Mouse (Mus musculus) CD4-positive, CD25-positive, alpha-beta regulatory T cell, adult 4 months (primary cell): ENCODE data around the gene Gm43518. TPM values are rescaled to one million over a fixed set of nuclear protein-coding genes. Genes with fewer than 3 reads are reported as not detected.

Experiments used
- ATAC-seq: one replicate; pipeline ENCODE4 v1.8.0; 2017
- polyA plus RNA-seq, 2 experiments: library from polyadenylated mRNA; unstranded; fragments of 100-300 nt; shearing (Covaris generic); gene quantifications; one replicate each; pipeline ENCODE4 v1.2.1; 2017

Gene Gm43518
- polyA plus RNA-seq, 2 experiments from 2014 or later = 2.7 to 8.0 TPM

GRCm38 (mm10) chr5:123979221-123979979, 52.2 kb downstream of the Gm43518 start:
- ATAC-seq = no peak

GRCm38 (mm10) chr5:123979980-123980369, 52.8 kb downstream of the Gm43518 start:
- no peak for ATAC-seq

- ATAC-seq = peak; percentile 64
Observed at GRCm38 (mm10) chr5:123980521-123981249, 53.5 kb downstream of the Gm43518 start.

GRCm38 (mm10) chr5:123981250-123981554, 54.0 kb downstream of the Gm43518 start:
- no peak for ATAC-seq

GRCm38 (mm10) chr5:123982838-123983237, 55.6 kb downstream of the Gm43518 start:
- no peak for ATAC-seq

- no peak for ATAC-seq
Observed at GRCm38 (mm10) chr5:123985434-123985833, 58.2 kb downstream of the Gm43518 start.

- ATAC-seq = no peak
Observed at GRCm38 (mm10) chr5:123986925-123987324, 59.7 kb downstream of the Gm43518 start.

- no peak for ATAC-seq
Observed at GRCm38 (mm10) chr5:123987511-123987910, 60.3 kb downstream of the Gm43518 start.

Other genes starting within 250 kb of the Gm43518 start
- gene Clip1, start 242.8 kb upstream of the Gm43518 start, polyA plus RNA-seq = 10 to 100 TPM; 48.4 to 51.4 TPM
- gene Zcchc8, start 206.3 kb upstream of the Gm43518 start, polyA plus RNA-seq = 10 to 100 TPM; 55.3 to 67.5 TPM
- gene Rsrc2, start 178.0 kb upstream of the Gm43518 start, polyA plus RNA-seq = 100 to 1,000 TPM; 160 to 180 TPM
- 1 to 10 TPM; 2.8 to 4.2 TPM for gene Kntc1, start 177.7 kb upstream of the Gm43518 start, polyA plus RNA-seq
- under 1 TPM in 1 of 2 experiments, not detected in 1; 0.42 TPM for gene Hcar2, start 61.9 kb upstream of the Gm43518 start, polyA plus RNA-seq
- not detected for gene Hcar1, start 47.4 kb upstream of the Gm43518 start, polyA plus RNA-seq
- gene Denr, start 20.2 kb upstream of the Gm43518 start, polyA plus RNA-seq = 10 to 100 TPM; 52.8 to 75.2 TPM
- 10 to 100 TPM in 1 of 2 experiments, 1 to 10 TPM in 1; 9.6 to 16.0 TPM for gene Ccdc62, start 3.3 kb downstream of the Gm43518 start, polyA plus RNA-seq
- 10 to 100 TPM; 11.0 to 12.1 TPM for gene Hip1r, start 46.2 kb downstream of the Gm43518 start, polyA plus RNA-seq
- 10 to 100 TPM; 17.8 to 22.1 TPM for gene Vps37b, start 104.9 kb downstream of the Gm43518 start, polyA plus RNA-seq
- 10 to 100 TPM; 16.1 to 16.6 TPM for gene Abcb9, start 168.4 kb downstream of the Gm43518 start, polyA plus RNA-seq
- 10 to 100 TPM; 25.6 to 51.6 TPM for gene Ogfod2, start 184.9 kb downstream of the Gm43518 start, polyA plus RNA-seq
- gene Arl6ip4, start 188.7 kb downstream of the Gm43518 start, polyA plus RNA-seq = 10 to 100 TPM; 48.7 to 61.0 TPM